Mouse (Mus musculus): ENCODE measurements at regions not wholly inside any gene's neighbourhood (a gene's known extent, or its start where the extent isn't known, plus 50 kb on each side); places are given as distances from the start of the nearest gene placed in this dataset.
A peak's percentile ranks its signal among the peaks of the same experiment; 100 is the strongest.

DNA sequence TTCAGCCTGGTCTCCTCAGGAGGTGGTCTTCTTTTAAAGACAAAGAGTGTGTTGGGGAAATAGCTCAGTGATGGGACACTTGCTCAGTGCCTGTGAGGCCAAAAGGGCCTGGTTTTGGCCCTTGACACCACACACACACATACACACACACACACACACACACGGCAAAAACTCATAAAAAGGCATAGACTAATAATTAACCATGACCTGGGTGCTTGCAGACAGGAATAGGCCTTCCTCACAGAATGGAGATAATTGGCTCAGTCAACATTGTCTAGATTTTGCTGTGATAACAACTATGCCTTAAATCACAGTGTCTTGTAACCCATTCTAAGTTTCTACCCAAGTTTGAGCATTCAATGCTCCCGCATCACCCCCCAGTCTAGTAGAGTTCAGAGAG, 158.5 kb downstream of the Emp1 start:
- ATAC-seq (replicated peaks; ENCODE audit: poor library complexity, severe bottlenecking): no peak

GRCm38 (mm10) chr6:135524886-135525285, 162.5 kb downstream of the Emp1 start:
- no peak for ATAC-seq (replicated peaks; ENCODE audit: poor library complexity, severe bottlenecking)

DNA sequence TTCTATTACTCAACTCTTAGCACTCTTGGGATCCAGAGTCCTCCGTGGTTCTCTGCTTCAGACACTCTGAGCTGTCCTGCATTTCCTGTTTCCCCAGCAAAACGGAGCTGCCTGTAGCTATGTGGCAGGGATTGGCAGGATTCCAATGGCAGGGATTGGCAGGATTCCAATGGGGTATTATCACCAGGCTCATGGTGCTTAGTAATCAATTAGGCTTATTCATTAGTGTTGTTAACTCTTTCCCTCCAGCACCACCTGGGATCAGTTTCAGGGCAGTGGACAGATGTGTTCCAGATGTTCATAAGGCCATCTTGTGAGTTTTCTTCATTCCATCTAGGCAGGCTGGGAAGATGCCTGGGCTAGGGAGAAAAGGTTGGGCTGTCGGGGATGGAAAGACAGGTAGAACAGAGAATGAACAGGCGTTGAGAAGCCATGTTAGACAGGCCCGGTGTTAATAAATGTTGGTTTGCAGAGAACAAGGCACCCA, 163.5 kb downstream of the Emp1 start:
- ATAC-seq (replicated peaks; ENCODE audit: poor library complexity, severe bottlenecking): 0 out of 2 replicates have a peak, but pooled peaks have one; percentile 30

DNA sequence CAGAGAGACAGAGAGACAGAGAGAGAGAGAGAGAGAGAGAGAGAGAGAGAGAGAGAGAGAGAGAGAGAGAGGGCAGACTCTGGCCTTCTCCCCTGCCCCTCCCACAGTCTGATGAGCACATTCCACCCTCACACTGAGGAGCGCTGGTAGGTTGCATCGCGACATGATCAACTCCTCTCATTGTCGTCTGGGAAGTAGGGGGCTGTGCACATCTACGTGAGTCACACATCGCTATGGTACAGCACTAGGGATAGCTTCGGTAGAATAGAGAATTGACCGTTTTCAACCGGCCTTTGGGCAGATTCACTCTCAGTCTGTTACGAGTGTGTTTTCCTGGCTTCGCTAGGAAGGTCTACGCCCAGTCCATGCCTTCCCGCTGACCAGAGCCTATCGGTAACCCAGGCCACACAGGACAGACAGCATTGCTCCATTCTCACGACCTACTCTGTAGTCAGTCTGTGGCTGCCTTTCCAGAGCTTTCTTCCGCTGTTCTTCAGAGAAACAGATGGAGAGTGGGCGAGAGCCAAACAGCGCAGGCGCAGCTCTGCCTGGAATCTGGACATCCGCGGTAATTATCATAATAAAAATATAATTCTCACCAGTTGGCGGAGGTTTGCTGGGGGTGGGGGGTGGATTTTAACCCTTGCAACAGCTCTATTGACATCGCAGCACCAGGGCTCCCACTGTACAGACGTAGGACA, 164.3 kb downstream of the Emp1 start:
- ATAC-seq (replicated peaks; ENCODE audit: poor library complexity, severe bottlenecking): no peak

DNA sequence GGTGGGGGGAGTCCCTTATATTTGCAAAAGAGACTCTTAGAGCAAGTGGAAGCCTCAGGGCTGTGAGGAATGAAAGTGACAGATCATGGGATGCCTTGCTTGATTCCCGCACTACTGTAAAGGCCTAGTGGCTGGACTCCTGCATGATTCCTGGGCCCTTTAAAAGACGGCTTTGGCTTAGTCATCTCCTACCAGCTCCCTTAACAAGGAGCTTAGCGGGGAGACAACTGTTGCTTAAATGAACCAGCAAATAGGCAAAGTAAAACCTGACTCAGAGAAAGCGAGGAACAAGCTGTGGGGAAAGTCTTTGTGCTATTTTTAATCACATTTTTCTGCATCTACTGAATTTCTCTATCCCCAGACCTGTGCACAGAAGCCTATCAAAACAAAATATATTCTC, 165.5 kb downstream of the Emp1 start:
- ATAC-seq (replicated peaks; ENCODE audit: poor library complexity, severe bottlenecking): no peak

DNA sequence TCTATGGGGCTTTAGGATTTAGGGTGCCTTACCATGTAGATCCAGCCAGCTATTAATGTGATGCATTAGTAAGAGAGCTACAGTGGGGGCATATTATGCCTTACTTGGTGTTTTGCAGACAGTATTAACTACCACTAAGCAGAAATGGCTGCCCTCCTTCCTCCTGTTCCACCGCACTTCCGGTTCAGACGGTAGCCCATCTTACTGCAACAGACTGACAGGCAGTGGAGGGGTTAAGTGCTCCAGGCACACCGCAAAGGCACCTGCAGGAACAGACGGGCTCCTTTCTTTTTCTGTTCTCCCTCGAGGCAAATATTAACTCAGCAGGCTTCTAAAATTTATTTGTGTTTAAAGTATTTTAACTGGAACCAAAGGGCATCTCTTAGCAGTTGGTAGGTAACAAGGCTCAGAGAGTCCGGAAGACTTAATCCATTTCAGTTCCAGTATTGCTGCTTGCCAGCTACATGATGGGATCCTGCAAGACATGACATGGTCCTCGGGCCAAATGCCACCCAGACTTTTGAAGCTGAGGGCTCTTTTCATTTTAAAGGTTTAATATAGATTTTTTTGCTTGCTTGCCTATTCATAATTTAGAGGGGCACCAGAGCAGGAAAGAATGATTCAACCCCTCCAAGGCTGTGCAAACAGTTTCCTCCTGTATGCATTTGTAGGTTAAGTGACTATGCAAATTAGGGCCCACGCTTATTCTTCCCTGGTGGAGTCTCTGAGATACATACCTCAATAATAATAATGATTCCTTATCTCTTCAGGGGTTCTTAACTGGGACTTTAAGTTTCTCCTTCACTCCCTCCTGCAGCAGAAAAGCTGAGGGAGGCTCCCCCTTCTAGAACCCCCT, 177.7 kb downstream of the Emp1 start:
- ATAC-seq (replicated peaks; ENCODE audit: poor library complexity, severe bottlenecking): 0 out of 2 replicates have a peak, but pooled peaks have one; percentile 14

- ATAC-seq (replicated peaks; ENCODE audit: poor library complexity, severe bottlenecking): no peak
Observed at GRCm38 (mm10) chr6:135541566-135541965, 179.2 kb downstream of the Emp1 start.

- ATAC-seq (replicated peaks; ENCODE audit: poor library complexity, severe bottlenecking): no peak
Observed at GRCm38 (mm10) chr6:135542356-135542755, 180.0 kb downstream of the Emp1 start.

GRCm38 (mm10) chr6:135543390-135543789, 181.0 kb downstream of the Emp1 start:
- ATAC-seq (replicated peaks; ENCODE audit: poor library complexity, severe bottlenecking): no peak

- no peak for ATAC-seq (replicated peaks; ENCODE audit: poor library complexity, severe bottlenecking)
Observed at GRCm38 (mm10) chr6:135543863-135544262, 181.5 kb downstream of the Emp1 start.

DNA sequence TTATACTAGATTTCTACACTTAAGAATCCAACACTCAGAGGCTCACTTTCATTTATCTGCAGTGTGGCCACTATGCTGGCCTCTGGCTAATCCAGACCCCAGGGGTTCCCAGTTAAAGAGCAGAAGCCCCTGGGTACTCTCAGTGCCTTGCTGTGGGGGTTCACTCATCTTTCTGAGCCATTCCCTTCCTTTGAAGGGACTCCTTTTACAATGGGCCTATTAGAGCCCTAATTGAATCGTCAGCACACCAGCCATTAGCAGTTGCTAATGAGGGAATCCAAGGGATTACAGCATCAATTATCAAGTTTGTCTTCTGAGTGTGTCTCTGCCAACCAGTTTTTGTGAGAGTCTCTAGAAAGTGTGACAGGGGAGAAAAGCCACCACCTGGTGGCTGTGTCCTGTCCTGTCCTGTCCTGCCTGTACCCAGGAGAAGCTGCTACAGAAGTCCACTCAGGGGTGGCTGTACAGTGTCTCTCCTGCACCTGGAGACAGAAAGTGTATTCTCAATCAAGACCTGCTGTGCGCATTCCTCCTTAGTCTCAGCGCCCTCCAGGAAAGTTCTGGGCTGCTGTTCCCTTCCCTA, 188.1 kb downstream of the Emp1 start:
- no peak for ATAC-seq (replicated peaks; ENCODE audit: poor library complexity, severe bottlenecking)

- no peak for ATAC-seq (replicated peaks; ENCODE audit: poor library complexity, severe bottlenecking)
Observed at GRCm38 (mm10) chr6:135552396-135552795, 190.1 kb downstream of the Emp1 start.

- no peak for ATAC-seq (replicated peaks; ENCODE audit: poor library complexity, severe bottlenecking)
Observed at GRCm38 (mm10) chr6:135559501-135559907, 197.2 kb downstream of the Emp1 start.

- ATAC-seq (replicated peaks; ENCODE audit: poor library complexity, severe bottlenecking): no peak
Observed at GRCm38 (mm10) chr6:135562267-135562666, 199.9 kb downstream of the Emp1 start.

- no peak for ATAC-seq (replicated peaks; ENCODE audit: poor library complexity, severe bottlenecking)
Observed at GRCm38 (mm10) chr6:135563766-135564165, 201.4 kb downstream of the Emp1 start.

- no peak for ATAC-seq (replicated peaks; ENCODE audit: poor library complexity, severe bottlenecking)
Observed at GRCm38 (mm10) chr6:135569086-135569485, 206.7 kb downstream of the Emp1 start.

GRCm38 (mm10) chr6:135575294-135575693, 212.9 kb downstream of the Emp1 start:
- no peak for ATAC-seq (replicated peaks; ENCODE audit: poor library complexity, severe bottlenecking)

DNA sequence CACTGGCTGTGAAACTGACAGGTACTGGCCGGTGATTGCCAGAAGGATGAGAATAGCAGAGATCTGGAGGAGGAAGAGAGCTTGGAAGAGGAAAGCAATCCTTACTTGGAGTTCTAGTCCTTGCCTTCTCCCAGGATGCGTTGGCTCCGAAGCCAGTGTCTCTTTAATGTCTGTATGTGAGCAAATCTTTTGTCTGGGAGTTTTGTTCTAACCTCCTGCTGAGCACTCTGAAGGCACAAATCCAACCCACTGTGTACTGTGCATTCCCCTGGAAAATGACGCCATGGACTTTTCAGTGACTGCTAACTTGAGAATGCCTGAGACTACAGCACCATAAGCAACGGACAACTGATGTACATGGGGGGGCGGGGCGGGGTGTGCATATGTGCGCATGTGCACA, 216.4 kb downstream of the Emp1 start:
- ATAC-seq (replicated peaks; ENCODE audit: poor library complexity, severe bottlenecking): no peak

DNA sequence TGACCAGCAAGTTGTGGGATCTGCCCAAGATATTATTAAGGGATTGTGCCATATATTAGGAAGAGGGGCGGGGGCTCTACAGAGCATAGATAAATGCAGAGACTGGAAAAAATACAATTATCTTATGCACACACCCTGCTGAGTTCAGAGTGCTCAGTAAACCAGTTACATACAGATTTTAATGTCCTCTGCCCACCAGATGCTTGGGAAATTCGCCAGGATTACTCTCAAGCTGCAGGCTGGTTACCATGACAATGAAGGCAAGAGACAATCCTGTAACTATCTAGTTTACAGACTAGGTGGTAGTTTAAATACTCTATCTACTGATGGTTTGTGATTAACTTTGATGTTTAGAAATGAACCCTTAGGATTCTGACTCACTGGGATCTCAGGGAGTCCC, 220.2 kb downstream of the Emp1 start:
- no peak for ATAC-seq (replicated peaks; ENCODE audit: poor library complexity, severe bottlenecking)

GRCm38 (mm10) chr6:135584782-135585181, 222.4 kb downstream of the Emp1 start:
- ATAC-seq (replicated peaks; ENCODE audit: poor library complexity, severe bottlenecking): no peak

- no peak for ATAC-seq (replicated peaks; ENCODE audit: poor library complexity, severe bottlenecking)
Observed at GRCm38 (mm10) chr6:135590084-135590483, 227.7 kb downstream of the Emp1 start.
